Mouse (Mus musculus): ENCODE measurements around the gene Lif. TPM values are rescaled to one million over a fixed set of nuclear protein-coding genes. Genes with fewer than 3 reads are reported as not detected.

Gene Lif
- total and polyA plus RNA-seq, 3 experiments, result 0.27 to 0.31 TPM; not detected in 1

DNA sequence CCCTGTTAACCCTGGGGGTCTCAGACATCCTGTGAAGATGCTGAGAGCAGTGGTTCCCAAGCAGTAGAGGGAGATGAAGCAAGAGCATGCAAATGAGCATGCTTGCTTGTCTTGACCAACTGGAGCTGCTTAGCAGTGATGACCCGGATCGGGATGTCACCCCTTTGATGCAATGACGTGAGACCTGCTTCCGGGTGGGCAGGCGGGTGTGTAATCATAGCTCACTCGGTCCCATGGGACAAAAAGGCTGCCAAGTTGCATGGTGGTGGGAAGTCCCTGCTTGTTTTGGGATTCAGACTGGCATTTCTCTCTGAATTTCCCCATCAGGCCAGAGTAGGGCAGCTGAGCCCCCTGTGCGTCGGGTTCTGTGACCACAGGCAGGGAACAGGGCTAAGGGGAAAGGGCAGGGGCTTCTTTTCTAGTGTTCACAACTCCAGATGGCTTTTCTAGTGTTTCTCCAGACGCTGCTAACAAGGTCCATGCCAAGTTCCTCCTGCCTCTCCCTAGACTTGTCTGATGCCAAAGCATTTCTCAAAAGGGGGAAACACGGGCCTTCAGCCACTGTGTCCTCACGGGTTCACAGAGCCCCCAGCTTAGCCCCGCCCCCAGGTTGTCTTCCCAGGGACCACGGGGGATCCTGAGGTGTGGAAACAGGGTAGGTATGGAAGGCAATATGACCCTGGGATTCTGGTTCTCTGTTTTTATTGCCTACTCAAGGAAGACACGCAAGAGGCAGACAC, 42.5 kb downstream of the Lif start:
- DNase-seq (ENCODE audit: low read depth, low spot score), result no peak
- peaks cover 5 to 17% of the 10 kb centered on the region in 2 experiments; a peak in 3 of 4 replicates for H3K4me1 ChIP-seq (ENCODE audit: control insufficient read depth in 1 of 2, insufficient read depth in 2 of 2, low read length in 2 of 2)
- no peaks in the 10 kb centered on the region for H3K79me2 ChIP-seq (ENCODE audit: control insufficient read depth, insufficient read depth, low read length, poor library complexity)
- peaks cover 0 to 9% of the 10 kb centered on the region in 2 experiments; a peak in 2 of 4 replicates for H3K36me3 ChIP-seq (ENCODE audit: control insufficient read depth in 1 of 2, insufficient read depth in 2 of 2, low read length in 2 of 2)
- no peaks in the 10 kb centered on the region for H3K9me3 ChIP-seq (replicated peaks; ENCODE audit: insufficient read depth, low read length)
- no peak overlapping the region for H3K27ac ChIP-seq (ENCODE audit: control insufficient read depth, low read depth, low read length)
- no peaks in the 10 kb centered on the region for H3K27me3 ChIP-seq (ENCODE audit: control insufficient read depth in 1 of 2, insufficient read depth in 2 of 2, low read length in 2 of 2)
- no peak overlapping the region for H3K4me3 ChIP-seq (ENCODE audit: control insufficient read depth in 1 of 2, insufficient read depth in 1 of 2, low read depth in 2 of 2, low read length in 2 of 2)
- H3K9ac ChIP-seq (ENCODE audit: control insufficient read depth, low read depth, low read length, poor library complexity, severe bottlenecking), result no peak overlapping the region
- no peak for TF ChIP-seq GATA1 (IDR thresholded peaks at IDR 0.05; ENCODE audit: low read depth, low read length)

DNA sequence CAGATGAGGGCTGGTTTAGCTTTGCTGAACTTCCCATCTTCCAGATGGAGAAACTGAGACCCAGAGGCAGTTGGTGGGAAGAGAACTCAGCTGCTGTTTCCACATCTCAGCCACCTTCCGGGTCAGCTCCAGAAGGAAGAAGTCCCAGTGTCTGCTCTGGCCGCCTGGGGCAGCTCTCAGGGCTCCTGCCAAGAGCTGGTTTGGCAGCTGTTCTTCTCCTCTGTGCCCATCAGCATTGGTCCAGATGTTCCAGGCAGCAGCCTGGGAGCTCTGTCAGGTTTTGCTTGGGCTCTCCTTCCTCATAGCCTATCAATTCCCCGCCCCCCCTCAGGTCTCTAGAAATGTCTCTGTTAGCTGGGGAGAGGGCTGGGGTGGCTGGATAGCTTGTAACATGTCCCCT, 43.3 kb downstream of the Lif start:
- Histone ChIP-seq H3K27ac (ENCODE audit: control insufficient read depth, low read depth, low read length) (no peak overlapping the region), H3K4me3 (ENCODE audit: control insufficient read depth in 1 of 2, insufficient read depth in 1 of 2, low read depth in 2 of 2, low read length in 2 of 2) (no peak overlapping the region), H3K9me3 (replicated peaks; ENCODE audit: insufficient read depth, low read length) (no peaks in the 10 kb centered on the region), H3K27me3 (ENCODE audit: control insufficient read depth in 1 of 2, insufficient read depth in 2 of 2, low read length in 2 of 2) (no peaks in the 10 kb centered on the region), H3K9ac (ENCODE audit: control insufficient read depth, low read depth, low read length, poor library complexity, severe bottlenecking) (no peak overlapping the region), H3K36me3 (ENCODE audit: control insufficient read depth in 1 of 2, insufficient read depth in 2 of 2, low read length in 2 of 2) (peaks cover 0 to 5% of the 10 kb centered on the region in 2 experiments; a peak in 1 of 4 replicates), H3K4me1 (ENCODE audit: control insufficient read depth in 1 of 2, insufficient read depth in 2 of 2, low read length in 2 of 2) (peaks cover 3 to 12% of the 10 kb centered on the region in 2 experiments; a peak in 2 of 4 replicates), H3K79me2 (ENCODE audit: control insufficient read depth, insufficient read depth, low read length, poor library complexity) (no peaks in the 10 kb centered on the region)
- no peak for TF ChIP-seq E2F4 (IDR thresholded peaks at IDR 0.05; ENCODE audit: borderline replicate concordance, low read depth, low read length)
- TF ChIP-seq JUND (IDR thresholded peaks at IDR 0.05; ENCODE audit: low read depth, low read length), result no peak
- DNase-seq (ENCODE audit: low read depth, low spot score), result no peak

DNA sequence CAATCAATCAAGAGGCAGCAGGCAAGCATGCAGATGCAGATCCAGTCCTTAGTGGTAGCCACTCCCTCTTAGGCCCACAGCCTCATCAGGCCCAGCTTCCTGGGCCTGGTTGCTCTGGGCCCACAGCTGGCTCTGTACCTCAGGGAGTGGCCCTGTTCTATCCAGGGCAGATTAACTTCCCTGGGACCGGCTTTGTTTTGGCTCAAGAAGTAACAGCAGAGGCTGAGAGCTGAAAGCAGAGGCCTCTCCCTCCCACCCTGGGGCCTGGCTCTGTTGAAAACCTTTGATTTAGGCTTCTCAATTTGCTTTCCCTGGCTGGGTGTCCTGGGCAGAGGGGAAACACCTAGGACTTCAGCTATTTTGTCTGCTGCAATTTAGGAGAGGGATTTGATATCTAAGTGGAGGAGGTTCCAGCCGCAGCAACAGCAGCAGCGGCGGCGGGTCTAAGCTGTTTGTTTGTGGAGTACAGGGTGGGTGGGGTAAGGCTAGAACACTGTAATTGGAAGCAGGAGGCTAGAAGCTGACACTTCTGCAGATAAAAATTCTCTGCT, 45.1 kb downstream of the Lif start:
- no peaks in the 10 kb centered on the region for H3K79me2 ChIP-seq (ENCODE audit: control insufficient read depth, insufficient read depth, low read length, poor library complexity)
- peaks cover 2 to 3% of the 10 kb centered on the region in 2 experiments; a peak in 2 of 4 replicates for H3K4me1 ChIP-seq (ENCODE audit: control insufficient read depth in 1 of 2, insufficient read depth in 2 of 2, low read length in 2 of 2)
- H3K27me3 ChIP-seq (ENCODE audit: control insufficient read depth in 1 of 2, insufficient read depth in 2 of 2, low read length in 2 of 2), result no peaks in the 10 kb centered on the region
- no peak for DNase-seq (ENCODE audit: low read depth, low spot score)
- no peak overlapping the region for H3K4me3 ChIP-seq (ENCODE audit: control insufficient read depth in 1 of 2, insufficient read depth in 1 of 2, low read depth in 2 of 2, low read length in 2 of 2)
- TF ChIP-seq UBTF (IDR thresholded peaks at IDR 0.05; ENCODE audit: borderline replicate concordance, insufficient read depth, low read depth, low read length), result no peak
- H3K9ac ChIP-seq (ENCODE audit: control insufficient read depth, low read depth, low read length, poor library complexity, severe bottlenecking), result no peak overlapping the region
- no peak overlapping the region for H3K27ac ChIP-seq (ENCODE audit: control insufficient read depth, low read depth, low read length)
- H3K9me3 ChIP-seq (replicated peaks; ENCODE audit: insufficient read depth, low read length), result no peaks in the 10 kb centered on the region
- H3K36me3 ChIP-seq (ENCODE audit: control insufficient read depth in 1 of 2, insufficient read depth in 2 of 2, low read length in 2 of 2), result peaks cover 0 to 2% of the 10 kb centered on the region in 2 experiments; a peak in 1 of 4 replicates

DNA sequence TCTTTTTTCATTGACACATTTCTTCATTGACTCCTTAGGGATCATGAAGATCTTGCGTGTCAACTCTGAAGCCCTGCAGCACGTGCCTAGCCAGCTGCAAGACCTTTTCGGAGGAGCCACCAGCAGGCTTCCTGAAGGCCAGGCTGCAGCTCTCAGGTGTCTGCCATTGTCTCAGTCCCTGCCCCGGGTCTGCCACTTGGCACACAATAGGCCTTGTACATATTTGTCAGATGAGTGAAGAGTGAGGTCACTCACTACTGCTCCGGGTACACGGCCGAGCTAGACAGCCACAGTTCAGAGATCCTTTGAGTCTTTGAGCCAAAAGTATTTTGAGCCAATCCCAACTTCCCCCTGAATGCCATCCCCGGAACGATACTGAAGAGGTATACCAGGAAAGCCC, 45.7 kb downstream of the Lif start:
- no peak overlapping the region for H3K4me3 ChIP-seq (ENCODE audit: control insufficient read depth in 1 of 2, insufficient read depth in 1 of 2, low read depth in 2 of 2, low read length in 2 of 2)
- H3K9ac ChIP-seq (ENCODE audit: control insufficient read depth, low read depth, low read length, poor library complexity, severe bottlenecking), result no peak overlapping the region
- H3K9me3 ChIP-seq (replicated peaks; ENCODE audit: insufficient read depth, low read length), result no peaks in the 10 kb centered on the region
- H3K27ac ChIP-seq (ENCODE audit: control insufficient read depth, low read depth, low read length), result no peak overlapping the region
- no peak for DNase-seq (ENCODE audit: low read depth, low spot score)
- H3K36me3 ChIP-seq (ENCODE audit: control insufficient read depth in 1 of 2, insufficient read depth in 2 of 2, low read length in 2 of 2), result no peaks in the 10 kb centered on the region; a peak in 1 of 4 replicates
- no peaks in the 10 kb centered on the region for H3K27me3 ChIP-seq (ENCODE audit: control insufficient read depth in 1 of 2, insufficient read depth in 2 of 2, low read length in 2 of 2)
- no peak for TF ChIP-seq TBP (IDR thresholded peaks at IDR 0.05; ENCODE audit: low read depth, low read length)
- TF ChIP-seq ZC3H11A (IDR thresholded peaks at IDR 0.05; ENCODE audit: low read depth, low read length), result no peak
- no peak for TF ChIP-seq MXI1 (IDR thresholded peaks at IDR 0.05; ENCODE audit: low read depth, low read length)
- TF ChIP-seq USF1 (IDR thresholded peaks at IDR 0.05; ENCODE audit: low read depth, low read length), result no peak
- TF ChIP-seq MAFK (IDR thresholded peaks at IDR 0.05; ENCODE audit: borderline replicate concordance, low read depth, low read length), result no peak
- no peak for TF ChIP-seq RCOR1 (IDR thresholded peaks at IDR 0.05; ENCODE audit: low read depth, low read length)
- no peak for TF ChIP-seq ZMIZ1 (IDR thresholded peaks at IDR 0.05; ENCODE audit: low read depth, low read length)
- no peak for TF ChIP-seq RAD21 (IDR thresholded peaks at IDR 0.05; ENCODE audit: low read depth, low read length)
- TF ChIP-seq CHD1 (IDR thresholded peaks at IDR 0.05; ENCODE audit: low read depth, low read length), result no peak
- no peak for TF ChIP-seq JUND (IDR thresholded peaks at IDR 0.05; ENCODE audit: low read depth, low read length)
- TF ChIP-seq KAT2A (conservative IDR thresholded peaks at IDR 0.05; ENCODE audit: low read depth, low read length), result no peak
- TF ChIP-seq MAX (IDR thresholded peaks at IDR 0.05; ENCODE audit: low read length), result no peak
- TF ChIP-seq SIN3A (IDR thresholded peaks at IDR 0.05; ENCODE audit: low read length), result no peak
- no peak for TF ChIP-seq GATA1 (IDR thresholded peaks at IDR 0.05; ENCODE audit: low read depth, low read length)
- no peak for TF ChIP-seq HCFC1 (IDR thresholded peaks at IDR 0.05; ENCODE audit: low read depth, low read length)
- H3K79me2 ChIP-seq (ENCODE audit: control insufficient read depth, insufficient read depth, low read length, poor library complexity), result no peaks in the 10 kb centered on the region
- H3K4me1 ChIP-seq (ENCODE audit: control insufficient read depth in 1 of 2, insufficient read depth in 2 of 2, low read length in 2 of 2), result peaks cover 0 to 4% of the 10 kb centered on the region in 2 experiments; a peak in 1 of 4 replicates

Data from MEL (cell line).